Mouse (Mus musculus) hindbrain, embryonic 12.5 days (tissue): ENCODE data around the gene Ldhc. TPM values are rescaled to one million over a fixed set of nuclear protein-coding genes. Genes with fewer than 3 reads are reported as not detected.
"Not testable (repeated sequence)": the region's sequence is repeated elsewhere in the genome, so short reads cannot be mapped to it uniquely, and the experiment has no call there.

Source experiments
- ATAC-seq: fragments of 200-750 bp; cut with Nextera tagmentation; 2 replicates; pipeline ENCODE4 v1.8.0; 2017; ENCODE audit warnings: moderate TSS enrichment; ENCODE audit not compliant: low FRiP score
- H3K27ac ChIP-seq: fragments of 300-500 bp; sonication (generic); 2 replicates; pipeline ENCODE4 v1.5.1; 2016; ENCODE audit warnings: mild to moderate bottlenecking
- H3K27me3 ChIP-seq: fragments of 300-500 bp; sonication (generic); 2 replicates; pipeline ENCODE4 v1.6.1; 2016; ENCODE audit warnings: mild to moderate bottlenecking
- H3K36me3 ChIP-seq: fragments of 300-500 bp; sonication (generic); 2 replicates; pipeline ENCODE4 v1.6.1; 2016; ENCODE audit warnings: mild to moderate bottlenecking
- H3K4me1 ChIP-seq: fragments of 300-500 bp; sonication (generic); 2 replicates; pipeline ENCODE4 v1.6.1; 2016
- H3K4me2 ChIP-seq: fragments of 300-500 bp; sonication (generic); replicated peaks from 2 replicates; pipeline ENCODE4 v1.6.1; 2016; ENCODE audit warnings: mild to moderate bottlenecking
- H3K4me3 ChIP-seq: fragments of 300-500 bp; sonication (generic); 2 replicates; pipeline ENCODE4 v1.5.1; 2016; ENCODE audit warnings: mild to moderate bottlenecking
- H3K9ac ChIP-seq: fragments of 300-500 bp; sonication (generic); 2 replicates; pipeline ENCODE4 v1.6.1; 2016; ENCODE audit warnings: mild to moderate bottlenecking, moderate library complexity
- H3K9me3 ChIP-seq: fragments of 300-500 bp; sonication (generic); replicated peaks from 2 replicates; pipeline ENCODE4 v1.6.1; 2016; ENCODE audit warnings: mild to moderate bottlenecking
- WGBS: fragments of 180-500 bp; shearing (Covaris S2); methylation state at CpG from one replicate; pipeline ENCODE4 v1.1.7; 2016; 5-methylcytosine and 5-hydroxymethylcytosine counted together
- polyA plus RNA-seq: library from polyadenylated mRNA; unstranded; fragments of >200 nt; fragmentation: Nextera tagmentation; extraction: Ambion mirVana; gene quantifications from 2 replicates; pipeline ENCODE4 v1.2.1, GENCODE M21; 2016

The Ldhc gene
- 0.36 TPM in 1 of 2 replicates, not detected in the other for polyA plus RNA-seq

GRCm38 (mm10) chr7:46860996-46861395 lies at the start of gene Ldhc:
Gene Ldhc, plus strand, starts transcription at chr7:46861203.
- Histone ChIP-seq H3K4me3 (no peak within 1 kb of the TSS), H3K4me1 (no peaks in the 10 kb centered on the region), H3K36me3 (no peaks in the 10 kb centered on the region), H3K9ac (no peak within 1 kb of the TSS), H3K9me3 (no peaks in the 10 kb centered on the region), H3K27ac (no peak within 1 kb of the TSS), H3K27me3 (no peaks in the 10 kb centered on the region), H3K4me2 (no peak within 1 kb of the TSS)
- WGBS = 38% methylated on average over 10 of the region's 10 CpGs
- ATAC-seq = no peak

GRCm38 (mm10) chr7:46814012-46814411 lies 47.0 kb upstream of the Ldhc start:
- Histone ChIP-seq H3K4me3 (no peak overlapping the region), H3K9me3 (no peaks in the 10 kb centered on the region), H3K4me1 (no peaks in the 10 kb centered on the region), H3K27me3 (no peaks in the 10 kb centered on the region), H3K27ac (no peak overlapping the region), H3K9ac (no peak overlapping the region), H3K36me3 (peaks cover 81% of the 10 kb centered on the region), H3K4me2 (no peak overlapping the region)
- 93% methylated on average over 4 of the region's 4 CpGs for WGBS
- ATAC-seq = no peak

DNA sequence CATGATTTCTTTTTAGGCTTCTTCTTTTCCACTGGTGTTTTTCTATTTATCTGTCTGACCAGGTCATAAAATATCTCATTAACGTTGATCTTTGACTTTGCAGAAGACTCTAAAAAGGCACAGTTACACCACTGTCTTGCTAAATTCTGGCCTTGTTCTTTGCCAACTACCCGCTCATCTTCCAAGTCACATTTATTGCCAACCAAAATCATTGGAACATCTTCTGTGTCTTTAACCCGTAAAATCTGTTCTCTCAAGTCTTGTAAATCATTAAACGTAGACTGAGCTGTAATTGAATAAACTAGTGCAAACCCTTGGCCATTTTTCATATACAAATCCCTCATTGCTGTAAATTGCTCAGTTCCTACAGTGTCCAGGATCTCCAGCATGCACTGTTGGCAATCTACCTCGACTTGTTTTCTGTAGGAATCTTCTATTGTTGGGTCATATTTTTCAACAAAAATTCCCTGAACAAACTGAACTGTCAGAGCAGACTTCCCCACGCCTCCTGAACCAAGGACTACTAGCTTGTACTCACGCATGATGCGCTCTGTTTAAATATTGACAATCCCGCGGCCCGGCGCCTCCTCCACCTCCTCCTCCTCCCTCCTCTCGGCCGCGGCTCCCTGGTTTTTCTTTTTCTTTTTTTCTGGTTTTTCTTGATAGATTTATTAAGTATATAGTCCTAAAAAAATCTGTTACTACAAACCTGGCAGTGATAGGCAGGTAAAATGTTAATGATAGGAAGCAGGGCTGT lies 39.9 kb upstream of the Ldhc start:
- 93% methylated on average over 15 of the region's 15 CpGs for whole genome bisulfite sequencing
- H3K4me2 ChIP-seq, H3K27ac ChIP-seq, H3K9ac ChIP-seq, H3K27me3 ChIP-seq, ATAC-seq, H3K4me3 ChIP-seq, H3K9me3 ChIP-seq, H3K4me1 ChIP-seq: not testable (repeated sequence)
- H3K36me3 ChIP-seq = peaks cover 64% of the 10 kb centered on the region

DNA sequence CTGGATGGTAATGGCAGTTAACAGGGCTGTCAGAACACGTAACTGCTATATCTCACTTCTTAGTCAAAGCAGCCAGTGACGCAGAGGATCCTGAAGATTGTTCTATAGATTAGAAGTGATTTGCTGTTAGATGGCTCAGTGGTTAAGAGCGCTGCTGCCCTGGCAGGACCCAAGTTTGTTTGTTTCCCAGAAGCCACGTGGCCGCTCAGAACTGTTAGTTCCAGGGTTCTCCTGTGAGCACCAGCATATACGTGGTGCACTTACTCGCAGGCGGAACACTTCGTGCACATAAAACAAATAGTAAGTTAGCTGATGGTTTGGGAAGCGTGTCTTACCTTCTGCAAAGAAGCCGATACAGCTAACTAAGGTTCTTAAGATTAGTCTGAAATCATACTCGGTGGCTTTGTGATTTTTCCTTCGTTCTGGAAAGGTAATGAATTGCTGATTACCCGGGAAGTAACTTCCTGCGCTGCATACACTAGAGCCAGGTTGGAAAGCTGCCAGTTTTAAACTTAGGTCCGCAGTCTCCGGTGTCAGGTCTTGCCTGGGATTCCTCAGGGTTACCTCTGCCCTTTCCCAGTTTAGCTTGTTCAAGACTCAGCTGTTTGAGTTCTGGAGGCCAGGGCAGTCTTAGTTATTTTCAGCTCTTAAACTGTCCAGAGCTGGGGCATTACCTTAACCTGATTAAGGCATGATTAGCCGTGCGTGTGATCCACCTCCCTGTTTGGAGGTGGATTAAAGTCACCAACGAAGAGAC lies 33.8 kb upstream of the Ldhc start:
- no peaks in the 10 kb centered on the region for H3K4me1 ChIP-seq
- no peak for ATAC-seq
- no peaks in the 10 kb centered on the region for H3K9me3 ChIP-seq
- H3K36me3 ChIP-seq = peaks cover 14% of the 10 kb centered on the region
- H3K4me2 ChIP-seq = no peak overlapping the region
- H3K27ac ChIP-seq = no peak overlapping the region
- no peak overlapping the region for H3K4me3 ChIP-seq
- 82% methylated on average over 20 of the region's 20 CpGs for WGBS
- no peaks in the 10 kb centered on the region for H3K27me3 ChIP-seq
- H3K9ac ChIP-seq = no peak overlapping the region

DNA sequence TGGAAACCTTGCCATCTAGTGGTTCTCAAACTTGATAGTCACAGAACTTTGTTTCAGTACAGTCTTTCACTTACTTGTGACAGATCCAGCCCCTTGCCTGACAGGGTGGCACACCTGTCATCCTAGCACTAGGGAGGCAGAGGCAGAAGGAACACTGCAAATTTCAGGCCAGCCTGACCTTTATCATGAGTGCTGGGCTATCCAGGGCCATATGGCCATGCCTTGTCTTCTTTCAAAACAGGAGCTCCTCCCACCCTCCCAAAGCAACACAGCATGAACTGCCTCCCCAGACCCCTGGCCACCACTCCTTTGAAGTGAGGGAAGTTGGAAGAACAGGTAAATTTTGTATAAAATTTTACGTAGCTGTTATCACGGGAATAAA lies 33.2 kb upstream of the Ldhc start:
- H3K4me2 ChIP-seq = no peak overlapping the region
- H3K4me1 ChIP-seq = no peaks in the 10 kb centered on the region
- H3K4me3 ChIP-seq = no peak overlapping the region
- WGBS = 67% methylated on average over 2 of the region's 2 CpGs
- peaks cover 8% of the 10 kb centered on the region for H3K36me3 ChIP-seq
- no peaks in the 10 kb centered on the region for H3K27me3 ChIP-seq
- H3K9ac ChIP-seq = no peak overlapping the region
- H3K27ac ChIP-seq = no peak overlapping the region
- no peak for ATAC-seq
- no peaks in the 10 kb centered on the region for H3K9me3 ChIP-seq

GRCm38 (mm10) chr7:46829911-46830310 lies 31.1 kb upstream of the Ldhc start:
- Histone ChIP-seq H3K27me3 (no peaks in the 10 kb centered on the region), H3K4me2 (no peak overlapping the region), H3K36me3 (no peaks in the 10 kb centered on the region), H3K27ac (no peak overlapping the region), H3K4me1 (peaks cover 1% of the 10 kb centered on the region), H3K9ac (no peak overlapping the region), H3K4me3 (no peak overlapping the region), H3K9me3 (no peaks in the 10 kb centered on the region)
- no peak for ATAC-seq
- WGBS = 86% methylated on average over 12 of the region's 12 CpGs

DNA sequence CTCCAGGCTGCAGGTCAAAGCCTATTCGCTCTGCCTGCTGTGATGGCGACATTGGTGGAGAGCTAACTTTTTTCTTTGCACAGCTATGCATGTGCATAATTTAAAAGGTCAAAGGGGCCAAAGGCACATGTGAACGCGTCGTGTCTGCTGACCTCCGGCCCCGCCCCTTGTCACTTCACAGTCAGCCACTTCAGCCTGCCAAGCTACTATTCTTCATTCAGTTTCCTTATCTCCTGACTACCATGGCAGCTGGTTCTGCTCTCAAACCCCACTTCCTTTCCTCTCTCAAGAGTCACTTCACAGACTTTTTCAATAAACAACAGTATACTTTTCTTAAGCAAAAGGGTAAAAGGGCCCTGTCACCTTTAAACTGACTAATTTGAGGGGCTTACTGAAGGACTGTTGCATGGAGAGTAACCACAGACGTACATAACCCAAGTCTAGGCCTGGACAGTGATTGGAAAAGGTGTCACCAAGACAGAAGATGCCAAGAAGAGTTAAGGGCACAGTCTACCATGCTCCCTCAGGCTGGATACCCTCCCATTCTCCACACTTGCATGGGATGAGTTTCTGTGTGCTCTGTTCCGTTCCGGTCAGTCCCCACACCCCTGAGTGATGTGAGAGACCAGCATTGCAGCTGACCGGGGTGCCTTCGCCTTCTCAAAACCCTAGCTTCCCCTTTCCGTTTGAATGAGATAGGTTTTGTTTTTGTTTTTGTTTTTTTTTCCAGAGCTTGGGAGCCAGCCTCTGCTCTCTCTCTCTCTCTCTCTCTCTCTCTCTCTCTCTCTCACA lies 30.0 kb upstream of the Ldhc start:
- WGBS = 55% methylated on average over 13 of the region's 13 CpGs
- Histone ChIP-seq H3K9me3 (no peaks in the 10 kb centered on the region), H3K4me3 (no peak overlapping the region), H3K4me2 (no peak overlapping the region), H3K36me3 (no peaks in the 10 kb centered on the region), H3K9ac (no peak overlapping the region), H3K4me1 (peaks cover 7% of the 10 kb centered on the region), H3K27me3 (no peaks in the 10 kb centered on the region), H3K27ac (no peak overlapping the region)
- no peak for ATAC-seq

- Histone ChIP-seq H3K4me1 (peaks cover 7% of the 10 kb centered on the region), H3K27ac (no peak overlapping the region), H3K36me3 (no peaks in the 10 kb centered on the region), H3K27me3 (no peaks in the 10 kb centered on the region), H3K9me3 (no peaks in the 10 kb centered on the region), H3K4me2 (no peak overlapping the region), H3K9ac (no peak overlapping the region), H3K4me3 (no peak overlapping the region)
- 81% methylated on average over 8 of the region's 8 CpGs for WGBS
- no peak for ATAC-seq
Measured at GRCm38 (mm10) chr7:46831693-46832092, 29.3 kb upstream of the Ldhc start.

GRCm38 (mm10) chr7:46832112-46832810 lies 28.7 kb upstream of the Ldhc start:
- not testable (repeated sequence) for H3K27ac ChIP-seq, H3K9me3 ChIP-seq, H3K36me3 ChIP-seq, H3K9ac ChIP-seq, H3K4me2 ChIP-seq, H3K4me1 ChIP-seq, H3K27me3 ChIP-seq, ATAC-seq, H3K4me3 ChIP-seq
- WGBS = 94% methylated on average over 11 of the region's 11 CpGs

DNA sequence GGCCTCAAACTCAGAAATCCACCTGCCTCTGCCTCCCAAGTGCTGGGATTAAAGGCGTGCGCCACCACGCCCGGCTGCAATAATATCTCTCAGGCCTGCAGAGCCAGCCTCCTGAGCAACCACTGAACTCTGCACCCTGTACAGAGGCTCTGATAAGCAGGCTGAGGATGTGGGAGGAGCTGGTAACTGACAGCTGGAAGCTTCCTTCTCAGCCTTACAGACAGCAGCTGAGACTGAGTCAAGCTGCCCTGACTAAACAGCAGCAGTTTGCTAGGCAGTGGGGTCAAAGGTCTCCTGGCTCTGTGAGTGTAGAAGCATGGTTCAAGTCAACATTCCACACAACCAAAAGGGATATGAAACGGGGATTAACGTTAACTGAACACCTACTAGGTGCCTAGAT lies 27.7 kb upstream of the Ldhc start:
- H3K9ac ChIP-seq = no peak overlapping the region
- H3K36me3 ChIP-seq = no peaks in the 10 kb centered on the region
- H3K4me2 ChIP-seq = no peak overlapping the region
- 71% methylated on average over 6 of the region's 6 CpGs for WGBS
- H3K27me3 ChIP-seq = no peaks in the 10 kb centered on the region
- no peaks in the 10 kb centered on the region for H3K9me3 ChIP-seq
- peaks cover 13% of the 10 kb centered on the region for H3K4me1 ChIP-seq
- H3K27ac ChIP-seq = no peak overlapping the region
- no peak for ATAC-seq
- H3K4me3 ChIP-seq = no peak overlapping the region

- H3K4me1 ChIP-seq = peaks cover 18% of the 10 kb centered on the region
- no peak overlapping the region for H3K4me3 ChIP-seq
- no peaks in the 10 kb centered on the region for H3K36me3 ChIP-seq
- H3K9me3 ChIP-seq = no peaks in the 10 kb centered on the region
- no peak overlapping the region for H3K27ac ChIP-seq
- 92% methylated on average over 7 of the region's 7 CpGs for WGBS
- H3K27me3 ChIP-seq = no peaks in the 10 kb centered on the region
- ATAC-seq = no peak
- no peak overlapping the region for H3K4me2 ChIP-seq
- H3K9ac ChIP-seq = no peak overlapping the region
Measured at GRCm38 (mm10) chr7:46833670-46834255, 27.2 kb upstream of the Ldhc start.
